Mouse (Mus musculus) myocyte (in vitro differentiated cells): ENCODE data around the gene Fam107b. TPM values are rescaled to one million over a fixed set of nuclear protein-coding genes. Genes with fewer than 3 reads are reported as not detected.

Source experiments
- H3K27me3 ChIP-seq: one replicate; pipeline ENCODE4 v1.6.1; 2011; ENCODE audit not compliant: control insufficient read depth, insufficient read depth, insufficient read length
- H3K36me3 ChIP-seq: one replicate; pipeline ENCODE4 v1.6.1; 2011; ENCODE audit not compliant: control insufficient read depth, insufficient read depth
- H3K4me2 ChIP-seq: one replicate; pipeline ENCODE4 v1.6.1; 2011; ENCODE audit warnings: low read depth, control low read depth
- H3K4me3 ChIP-seq: one replicate; pipeline ENCODE4 v1.5.1; 2011; ENCODE audit warnings: mild to moderate bottlenecking, control low read depth, moderate library complexity
- H3K79me2 ChIP-seq: one replicate; pipeline ENCODE4 v1.6.1; 2011; ENCODE audit not compliant: control insufficient read depth, insufficient read depth
- H3ac ChIP-seq: one replicate; pipeline ENCODE4 v1.6.1; 2011; ENCODE audit not compliant: control insufficient read depth, insufficient read length
- CEBPB ChIP-seq: IDR thresholded peaks from 2 replicates; pipeline ENCODE4 v1.6.1; 2011; ENCODE audit warnings: mild to moderate bottlenecking, moderate library complexity; ENCODE audit not compliant: poor library complexity, insufficient read depth, severe bottlenecking
- E2F4 ChIP-seq: IDR thresholded peaks from one replicate; pipeline ENCODE4 v1.6.1; 2011; ENCODE audit warnings: mild to moderate bottlenecking, control low read depth, moderate library complexity; ENCODE audit not compliant: insufficient read depth
- MAX ChIP-seq: IDR thresholded peaks from one replicate; pipeline ENCODE4 v1.6.1; 2011; ENCODE audit warnings: low read depth, mild to moderate bottlenecking, control low read depth
- MYOD1 ChIP-seq, 3 experiments: IDR thresholded peaks; one replicate each; pipeline ENCODE4 v1.6.1; 2011; ENCODE audit warnings: control low read depth in 2 of 3, low read depth in 2 of 3, mild to moderate bottlenecking in 2 of 3, moderate library complexity in 1 of 3; ENCODE audit not compliant: insufficient read length in 2 of 3, control insufficient read depth in 1 of 3
- MYOG ChIP-seq, 3 experiments: IDR thresholded peaks; one replicate each; pipeline ENCODE4 v1.6.1; 2011; ENCODE audit warnings: control low read depth in 2 of 3, low read depth in 2 of 3, mild to moderate bottlenecking in 2 of 3; ENCODE audit not compliant: insufficient read length in 2 of 3, control insufficient read depth in 1 of 3, insufficient read depth in 1 of 3
- POLR2A ChIP-seq: IDR thresholded peaks from one replicate; pipeline ENCODE4 v1.6.1; 2011; ENCODE audit warnings: low read depth, mild to moderate bottlenecking, control low read depth, moderate library complexity; ENCODE audit not compliant: insufficient read length
- POLR2AphosphoS2 ChIP-seq: IDR thresholded peaks from one replicate; pipeline ENCODE4 v1.6.1; 2011; ENCODE audit warnings: low read depth, control low read depth; ENCODE audit not compliant: insufficient read length
- REST ChIP-seq: IDR thresholded peaks from one replicate; pipeline ENCODE4 v1.6.1; 2011; ENCODE audit warnings: mild to moderate bottlenecking, control low read depth, moderate library complexity; ENCODE audit not compliant: insufficient read depth, insufficient read length
- SRF ChIP-seq: IDR thresholded peaks from one replicate; pipeline ENCODE4 v1.6.1; 2011; ENCODE audit warnings: low read depth; ENCODE audit not compliant: control insufficient read depth, insufficient read length
- TCF12 ChIP-seq: IDR thresholded peaks from one replicate; pipeline ENCODE4 v1.6.1; 2011; ENCODE audit warnings: mild to moderate bottlenecking, control low read depth; ENCODE audit not compliant: poor library complexity, insufficient read depth, severe bottlenecking
- TCF3 ChIP-seq: IDR thresholded peaks from one replicate; pipeline ENCODE4 v1.6.1; 2011; ENCODE audit warnings: low read depth, control low read depth; ENCODE audit not compliant: insufficient read length
- USF1 ChIP-seq: IDR thresholded peaks from one replicate; pipeline ENCODE4 v1.6.1; 2011; ENCODE audit warnings: low read depth, mild to moderate bottlenecking, control low read depth, moderate library complexity
- polyA plus RNA-seq: library from polyadenylated mRNA; unstranded; fragments of >200 nt; fragmentation: generic; extraction: Trizol; gene quantifications from one replicate; pipeline ENCODE4 v1.2.1, GENCODE M21; 2012; ENCODE audit warnings: missing spikeins

Fam107b gene
- polyA plus RNA-seq, 1 experiment, result 10.0 TPM

DNA sequence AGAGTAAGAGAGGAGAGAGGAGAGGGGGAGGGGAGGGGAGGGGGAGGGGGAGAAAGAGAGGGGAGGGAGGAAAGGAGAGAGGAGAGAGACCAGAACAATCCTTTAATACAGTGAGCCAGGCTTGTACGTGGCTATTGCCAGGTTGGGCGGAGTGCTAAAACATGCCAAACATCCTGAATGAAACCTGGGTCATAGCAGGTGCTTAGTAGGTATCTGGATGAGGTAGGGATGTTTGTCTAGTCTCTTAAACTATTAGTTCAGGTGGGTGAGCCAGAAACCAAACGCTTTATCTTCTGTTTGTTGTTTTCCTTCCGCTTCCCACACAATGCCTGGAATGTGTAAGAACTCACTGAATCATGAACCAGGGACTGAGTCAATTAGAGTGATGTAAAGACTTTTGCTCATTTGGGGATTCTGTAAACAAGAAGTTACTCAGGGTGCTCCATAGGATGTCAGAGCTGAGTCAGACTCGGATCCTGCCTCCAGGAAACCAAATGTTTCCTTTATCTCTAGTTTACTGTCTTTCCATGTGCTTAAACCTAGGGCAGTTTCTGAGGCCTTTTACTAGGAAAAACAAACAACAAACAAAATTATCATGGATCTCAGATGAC lies 89.1 kb downstream of the Fam107b start:
- no peaks in the 10 kb centered on the region for H3K36me3 ChIP-seq
- H3K79me2 ChIP-seq, result no peaks in the 10 kb centered on the region
- H3K4me3 ChIP-seq, result no peak overlapping the region
- H3K27me3 ChIP-seq, result no peaks in the 10 kb centered on the region
- TF ChIP-seq SRF, result no peak
- TF ChIP-seq MYOG (IDR thresholded peaks at IDR 0.05; ENCODE audit: control insufficient read depth in 1 of 3, insufficient read depth in 1 of 3, insufficient read length in 2 of 3, low read depth in 2 of 3), result no peak
- TF ChIP-seq TCF12, result no peak
- no peak for TF ChIP-seq TCF3
- no peak for TF ChIP-seq POLR2A
- no peak for TF ChIP-seq E2F4
- TF ChIP-seq CEBPB, result no peak
- TF ChIP-seq REST, result no peak
- no peak for TF ChIP-seq MYOD1 (IDR thresholded peaks at IDR 0.05; ENCODE audit: control insufficient read depth in 1 of 3, insufficient read length in 2 of 3, low read depth in 2 of 3)
- no peak for TF ChIP-seq USF1
- TF ChIP-seq MAX, result no peak
- no peak for TF ChIP-seq POLR2AphosphoS2
- no peak overlapping the region for H3ac ChIP-seq
- no peak overlapping the region for H3K4me2 ChIP-seq

DNA sequence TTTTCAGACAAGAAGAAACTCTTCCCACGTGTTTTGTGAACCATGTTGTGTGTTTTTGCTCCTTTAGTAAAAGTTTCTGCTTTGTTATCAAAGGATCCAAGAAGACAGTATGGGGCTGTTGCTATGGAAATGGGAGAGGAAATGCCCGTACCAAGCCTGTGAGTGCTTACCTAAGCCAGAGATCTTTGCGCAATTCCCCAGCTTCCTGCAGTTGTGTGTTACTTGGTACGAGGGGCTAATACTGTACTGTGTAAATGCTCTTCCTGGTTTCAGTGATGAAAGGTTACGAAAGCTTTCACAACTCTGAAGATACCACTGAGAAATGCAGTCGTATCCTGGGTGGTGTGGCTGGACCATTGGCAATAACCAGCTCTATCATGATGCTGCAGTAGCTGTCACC lies 93.8 kb downstream of the Fam107b start:
- no peak overlapping the region for H3K4me3 ChIP-seq
- no peaks in the 10 kb centered on the region for H3K27me3 ChIP-seq
- H3K36me3 ChIP-seq, result no peaks in the 10 kb centered on the region
- TF ChIP-seq MAX, result no peak
- no peak for TF ChIP-seq TCF3
- no peak for TF ChIP-seq POLR2AphosphoS2
- no peak for TF ChIP-seq MYOD1 (IDR thresholded peaks at IDR 0.05; ENCODE audit: control insufficient read depth in 1 of 3, insufficient read length in 2 of 3, low read depth in 2 of 3)
- no peak for TF ChIP-seq REST
- no peak for TF ChIP-seq TCF12
- no peak for TF ChIP-seq CEBPB
- no peak for TF ChIP-seq POLR2A
- TF ChIP-seq SRF, result no peak
- no peak for TF ChIP-seq E2F4
- TF ChIP-seq MYOG (IDR thresholded peaks at IDR 0.05; ENCODE audit: control insufficient read depth in 1 of 3, insufficient read depth in 1 of 3, insufficient read length in 2 of 3, low read depth in 2 of 3), result no peak
- TF ChIP-seq USF1, result no peak
- no peaks in the 10 kb centered on the region for H3K79me2 ChIP-seq
- no peak overlapping the region for H3ac ChIP-seq
- H3K4me2 ChIP-seq, result no peak overlapping the region

DNA sequence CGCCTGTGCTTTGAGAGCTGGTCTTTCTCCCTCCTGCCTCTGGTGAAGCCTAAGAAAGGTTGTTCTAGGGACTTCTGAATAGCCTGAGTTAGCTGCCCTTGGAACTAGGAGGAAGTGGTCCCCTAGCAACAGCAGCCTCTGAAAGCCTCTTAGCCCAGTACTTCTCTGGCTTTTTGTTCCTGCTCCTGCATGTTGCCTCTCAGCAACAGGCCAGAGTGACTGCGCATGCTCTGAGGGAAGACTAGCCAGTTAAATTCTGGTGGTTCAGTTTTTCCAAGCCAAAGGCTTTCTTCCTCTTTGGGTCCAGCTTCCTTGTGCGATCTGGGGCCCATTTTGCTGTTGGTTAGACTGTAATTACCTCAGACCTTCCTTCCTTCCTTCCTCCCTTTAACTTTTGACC lies 98.4 kb downstream of the Fam107b start:
- Histone ChIP-seq H3K36me3 (no peaks in the 10 kb centered on the region), H3K27me3 (no peaks in the 10 kb centered on the region), H3K4me3 (no peak overlapping the region), H3K79me2 (no peaks in the 10 kb centered on the region), H3ac (no peak overlapping the region), H3K4me2 (no peak overlapping the region)
- TF ChIP-seq TCF3 (no peak), MYOD1 (IDR thresholded peaks at IDR 0.05; ENCODE audit: control insufficient read depth in 1 of 3, insufficient read length in 2 of 3, low read depth in 2 of 3) (no peak), USF1 (no peak), SRF (no peak), MAX (no peak), CEBPB (no peak), MYOG (IDR thresholded peaks at IDR 0.05; ENCODE audit: control insufficient read depth in 1 of 3, insufficient read depth in 1 of 3, insufficient read length in 2 of 3, low read depth in 2 of 3) (no peak), POLR2A (no peak), POLR2AphosphoS2 (no peak), REST (no peak), TCF12 (no peak), E2F4 (no peak)

DNA sequence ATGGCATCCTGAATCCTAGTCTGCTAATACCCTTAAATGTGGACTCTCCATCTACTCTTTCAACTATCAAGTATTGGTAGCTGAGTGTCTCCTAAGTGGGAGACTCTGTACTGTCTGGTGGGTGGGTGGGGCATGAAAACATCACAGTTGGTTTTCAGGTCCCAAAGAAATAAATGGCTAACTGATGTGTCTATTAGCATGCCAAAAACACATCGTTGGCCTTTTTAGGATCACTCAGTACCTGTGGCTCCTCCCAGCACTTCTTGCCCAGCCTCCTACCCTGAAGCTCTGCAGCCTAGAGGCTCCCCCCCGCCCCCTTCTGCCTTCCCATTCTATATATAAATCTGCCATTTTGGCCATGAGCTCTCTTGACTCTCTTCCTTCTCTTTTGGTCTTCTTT lies 99.4 kb downstream of the Fam107b start:
- H3K36me3 ChIP-seq, result no peaks in the 10 kb centered on the region
- no peak overlapping the region for H3K4me2 ChIP-seq
- H3K27me3 ChIP-seq, result no peaks in the 10 kb centered on the region
- H3ac ChIP-seq, result no peak overlapping the region
- no peaks in the 10 kb centered on the region for H3K79me2 ChIP-seq
- TF ChIP-seq SRF (no peak), TCF3 (no peak), MYOG (IDR thresholded peaks at IDR 0.05; ENCODE audit: control insufficient read depth in 1 of 3, insufficient read depth in 1 of 3, insufficient read length in 2 of 3, low read depth in 2 of 3) (no peak), REST (no peak), MYOD1 (IDR thresholded peaks at IDR 0.05; ENCODE audit: control insufficient read depth in 1 of 3, insufficient read length in 2 of 3, low read depth in 2 of 3) (no peak), POLR2AphosphoS2 (no peak), TCF12 (no peak), E2F4 (no peak), POLR2A (no peak), USF1 (no peak), MAX (no peak), CEBPB (no peak)
- no peak overlapping the region for H3K4me3 ChIP-seq
